Mouse (Mus musculus) spleen, adult 2 months (tissue): ENCODE results near the gene Gm21992. TPM values are rescaled to one million over a fixed set of nuclear protein-coding genes. Genes with fewer than 3 reads are reported as not detected.

ENCODE experiments used
- DNase-seq, 2 experiments: peaks; one replicate each; pipeline versions ENCODE4 v3.0.0 to v3.0.0-alpha.2; 2012 to 2021; ENCODE audit warnings: low spot score in 2 of 2, low read depth in 1 of 2
- H3K27ac ChIP-seq: fragments of 200-500 bp; 2 replicates; pipeline ENCODE4 v1.5.1; 2012; ENCODE audit warnings: low read length, inconsistent platforms; ENCODE audit not compliant: insufficient read depth
- H3K27me3 ChIP-seq: fragments of 200-500 bp; 2 replicates; pipeline ENCODE4 v1.6.1; 2012; ENCODE audit warnings: mild to moderate bottlenecking, moderate library complexity, low read length, inconsistent platforms; ENCODE audit not compliant: control insufficient read depth, insufficient read depth
- H3K36me3 ChIP-seq: fragments of 200-500 bp; 2 replicates; pipeline ENCODE4 v1.6.1; 2012; ENCODE audit warnings: mild to moderate bottlenecking, low read length, inconsistent platforms; ENCODE audit not compliant: control insufficient read depth, insufficient read depth
- H3K4me1 ChIP-seq: fragments of 200-500 bp; 2 replicates; pipeline ENCODE4 v1.6.1; 2011; ENCODE audit warnings: inconsistent platforms; ENCODE audit not compliant: control insufficient read depth, insufficient read depth, insufficient read length
- H3K4me3 ChIP-seq: fragments of 200-500 bp; 2 replicates; pipeline ENCODE4 v1.5.1; 2011; ENCODE audit warnings: mild to moderate bottlenecking, inconsistent platforms; ENCODE audit not compliant: insufficient read depth, insufficient read length; ENCODE audit errors: extremely low read depth
- CTCF ChIP-seq: fragments of 200-500 bp; IDR thresholded peaks from 2 replicates; pipeline ENCODE4 v1.5.1; 2011; ENCODE audit warnings: mild to moderate bottlenecking, inconsistent platforms; ENCODE audit not compliant: insufficient read depth, insufficient read length, insufficient replicate concordance; ENCODE audit errors: extremely low read depth
- POLR2A ChIP-seq: fragments of 200-500 bp; IDR thresholded peaks from 2 replicates; pipeline ENCODE4 v1.6.1; 2011; ENCODE audit warnings: low read depth, low read length, inconsistent platforms
- WGBS: fragments of 180-500 bp; shearing (Covaris S2); methylation state at CpG from one replicate; pipeline ENCODE4 v1.1.7; 2018; 5-methylcytosine and 5-hydroxymethylcytosine counted together
- polyA plus RNA-seq: library from polyadenylated mRNA; depleted of rRNA; stranded (reverse); fragments of >200 nt; gene quantifications from 2 replicates; pipeline ENCODE4 v1.2.3, GENCODE M21; 2012

Gene Gm21992
- polyA plus RNA-seq, 1 experiment = 15.0 TPM

- WGBS = under 1% methylated on average over 10 of the region's 10 CpGs
- peak; percentile 97 for TF ChIP-seq CTCF
- no peak for TF ChIP-seq POLR2A
- H3K36me3 ChIP-seq = peaks cover 3% of the 10 kb centered on the region
- DNase-seq = peak; percentile 77 to 90
- peak overlapping the region; percentile 87 for H3K27ac ChIP-seq
- H3K4me3 ChIP-seq = peak overlapping the region; percentile 97
- H3K4me1 ChIP-seq = peaks cover 6% of the 10 kb centered on the region; the same call in 1 of the 2 replicates
- H3K27me3 ChIP-seq = no peaks in the 10 kb centered on the region
Measured at GRCm38 (mm10) chr19:4755565-4756192, 55.7 kb downstream of the Gm21992 start.

DNA sequence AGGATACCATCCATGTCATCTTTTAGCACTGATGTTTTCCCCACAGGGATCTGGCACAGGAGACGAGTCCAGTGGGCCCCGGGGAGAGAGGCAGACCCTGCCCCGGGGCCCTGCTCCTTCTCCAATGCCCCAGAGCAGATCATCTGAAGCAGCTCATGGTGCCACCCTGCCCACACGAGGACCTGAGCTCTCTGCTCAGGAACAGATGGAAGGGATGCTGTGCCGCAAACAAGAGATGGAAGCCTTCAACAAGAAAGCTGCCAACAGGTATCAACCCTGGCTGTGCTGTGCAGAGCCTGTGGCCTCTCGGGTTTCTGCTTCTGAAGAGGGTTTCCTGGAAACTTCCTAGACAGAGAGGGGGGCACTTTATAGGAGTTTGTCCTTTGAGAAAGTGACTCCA lies 61.4 kb downstream of the Gm21992 start:
- 85% methylated on average over 6 of the region's 6 CpGs for WGBS
- Histone ChIP-seq H3K4me3 (no peak overlapping the region), H3K36me3 (no peaks in the 10 kb centered on the region), H3K27me3 (no peaks in the 10 kb centered on the region), H3K4me1 (no peaks in the 10 kb centered on the region), H3K27ac (no peak overlapping the region)
- no peak for TF ChIP-seq POLR2A
- TF ChIP-seq CTCF = no peak
- DNase-seq = no peak

GRCm38 (mm10) chr19:4748493-4748892 lies 62.9 kb downstream of the Gm21992 start:
- H3K4me3 ChIP-seq = no peak overlapping the region
- no peaks in the 10 kb centered on the region for H3K27me3 ChIP-seq
- 88% methylated on average over 10 of the region's 10 CpGs for WGBS
- H3K4me1 ChIP-seq = no peaks in the 10 kb centered on the region
- TF ChIP-seq CTCF (no peak), POLR2A (no peak)
- no peaks in the 10 kb centered on the region for H3K36me3 ChIP-seq
- H3K27ac ChIP-seq = no peak overlapping the region
- no peak for DNase-seq

DNA sequence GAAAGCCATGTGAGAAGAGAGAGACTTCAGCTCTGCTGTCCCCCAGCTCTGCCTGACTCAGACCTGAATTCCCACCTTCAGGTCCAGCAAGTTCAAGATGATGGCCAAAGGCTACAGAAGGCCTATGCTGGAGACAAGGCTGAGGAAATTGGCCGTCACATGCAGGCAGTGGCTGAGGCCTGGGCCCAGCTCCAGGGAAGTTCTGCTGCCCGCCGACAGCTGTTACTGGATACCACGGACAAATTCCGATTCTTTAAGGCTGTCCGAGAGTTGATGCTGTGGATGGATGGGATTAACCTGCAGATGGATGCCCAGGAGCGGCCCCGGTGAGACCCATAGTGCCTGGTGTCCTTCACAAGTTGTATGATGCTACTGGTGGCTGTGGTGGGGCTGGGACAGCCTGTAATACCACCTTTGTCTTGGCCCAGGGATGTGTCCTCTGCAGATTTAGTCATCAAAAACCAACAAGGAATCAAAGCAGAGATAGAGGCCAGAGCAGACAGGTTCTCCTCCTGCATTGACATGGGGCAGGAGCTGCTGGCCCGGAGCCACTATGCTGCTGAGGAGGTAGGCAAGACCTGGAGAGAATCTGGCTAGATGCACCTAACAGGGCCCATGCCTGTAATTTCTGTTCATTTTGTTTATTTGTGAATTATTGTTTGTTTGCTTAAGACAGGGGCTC lies 63.6 kb downstream of the Gm21992 start:
- no peak for TF ChIP-seq POLR2A
- TF ChIP-seq CTCF = no peak
- no peak for DNase-seq
- Histone ChIP-seq H3K36me3 (no peaks in the 10 kb centered on the region), H3K4me3 (no peak overlapping the region), H3K27me3 (no peaks in the 10 kb centered on the region), H3K27ac (no peak overlapping the region), H3K4me1 (no peaks in the 10 kb centered on the region)
- WGBS = 90% methylated on average over 9 of the region's 9 CpGs

- no peaks in the 10 kb centered on the region for H3K36me3 ChIP-seq
- WGBS = 78% methylated on average over 14 of the region's 14 CpGs
- no peaks in the 10 kb centered on the region for H3K27me3 ChIP-seq
- no peak for DNase-seq
- no peak overlapping the region for H3K4me3 ChIP-seq
- no peak overlapping the region for H3K27ac ChIP-seq
- no peaks in the 10 kb centered on the region for H3K4me1 ChIP-seq
- TF ChIP-seq POLR2A (no peak), CTCF (no peak)
Measured at GRCm38 (mm10) chr19:4746611-4747010, 64.8 kb downstream of the Gm21992 start.

DNA sequence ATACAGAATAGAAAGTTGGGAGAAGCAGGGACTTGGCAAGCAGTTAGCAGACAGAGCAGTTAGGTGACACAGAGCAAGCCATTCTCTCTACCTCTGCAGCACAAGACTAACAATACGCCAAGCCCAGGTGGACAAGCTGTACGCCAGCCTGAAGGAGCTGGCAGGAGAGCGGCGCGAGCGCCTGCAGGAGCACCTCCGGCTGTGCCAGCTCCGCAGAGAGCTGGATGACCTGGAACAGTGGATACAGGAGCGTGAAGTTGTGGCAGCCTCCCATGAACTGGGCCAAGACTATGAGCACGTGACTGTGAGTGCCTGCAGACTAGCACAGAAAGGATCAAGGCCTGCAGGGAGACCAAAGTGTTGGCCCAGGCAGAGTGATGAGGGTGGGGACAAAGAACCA lies 65.7 kb downstream of the Gm21992 start:
- 96% methylated on average over 10 of the region's 10 CpGs for WGBS
- no peak for DNase-seq

GRCm38 (mm10) chr19:4745057-4745456 lies 66.4 kb downstream of the Gm21992 start:
- no peak overlapping the region for H3K27ac ChIP-seq
- no peaks in the 10 kb centered on the region for H3K36me3 ChIP-seq
- H3K4me1 ChIP-seq = no peaks in the 10 kb centered on the region
- no peaks in the 10 kb centered on the region for H3K27me3 ChIP-seq
- DNase-seq = no peak
- 82% methylated on average over 9 of the region's 9 CpGs for WGBS
- no peak overlapping the region for H3K4me3 ChIP-seq
- TF ChIP-seq POLR2A (no peak), CTCF (no peak)

More for the DNA sequence above, 65.7 kb downstream of the Gm21992 start:
- Histone ChIP-seq H3K27me3 (no peaks in the 10 kb centered on the region), H3K27ac (no peak overlapping the region), H3K4me3 (no peak overlapping the region), H3K4me1 (no peaks in the 10 kb centered on the region), H3K36me3 (no peaks in the 10 kb centered on the region)
- no peak for TF ChIP-seq CTCF
- no peak for TF ChIP-seq POLR2A
